Mouse (Mus musculus): ENCODE results near the gene Med23.

The Med23 gene

DNA sequence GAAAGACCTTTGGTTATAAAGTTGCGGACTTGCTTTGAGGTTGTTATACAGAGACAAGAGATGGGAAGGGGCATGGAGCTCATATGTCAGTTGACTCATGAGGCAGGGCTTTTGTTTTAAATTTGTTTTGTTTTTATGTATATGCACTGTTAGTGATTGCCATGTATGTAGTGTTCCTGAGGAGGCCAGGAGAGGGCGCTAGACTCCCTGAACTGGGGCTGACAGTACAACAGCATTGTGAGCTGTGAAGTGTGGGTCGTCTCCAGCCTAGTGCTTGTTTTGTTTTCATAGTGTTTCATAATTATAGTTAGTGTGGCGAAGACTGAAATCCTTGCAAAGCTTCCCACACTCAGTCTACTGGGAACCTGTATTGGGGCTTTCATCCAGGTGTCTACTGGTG, 3.8 kb downstream of the Med23 start:
- peak in 1 of 2 experiments; percentile 8 for DNase-seq (ENCODE audit: low spot score in 2 of 2)

DNA sequence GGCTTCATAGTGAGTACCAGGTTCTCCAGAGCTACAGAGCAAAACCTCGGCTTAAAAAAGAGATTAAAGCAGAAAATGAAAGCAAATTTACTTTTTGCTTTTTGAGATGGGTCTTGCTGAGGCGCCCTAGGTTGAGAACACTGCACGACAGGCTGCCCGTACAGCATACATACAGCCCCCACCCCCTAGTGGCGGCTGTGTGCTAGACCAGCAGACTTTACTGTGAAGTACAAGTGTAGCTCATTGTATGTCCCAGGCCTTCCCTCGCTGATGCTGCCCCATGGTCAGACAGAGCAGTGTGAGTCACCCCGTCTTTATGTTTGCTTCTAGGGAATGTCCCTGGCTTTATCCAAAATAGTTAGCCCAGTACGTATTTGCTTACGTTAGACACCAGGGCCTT, 16.2 kb downstream of the Med23 start:
- DNase-seq (ENCODE audit: low spot score in 2 of 2) = no peak

DNA sequence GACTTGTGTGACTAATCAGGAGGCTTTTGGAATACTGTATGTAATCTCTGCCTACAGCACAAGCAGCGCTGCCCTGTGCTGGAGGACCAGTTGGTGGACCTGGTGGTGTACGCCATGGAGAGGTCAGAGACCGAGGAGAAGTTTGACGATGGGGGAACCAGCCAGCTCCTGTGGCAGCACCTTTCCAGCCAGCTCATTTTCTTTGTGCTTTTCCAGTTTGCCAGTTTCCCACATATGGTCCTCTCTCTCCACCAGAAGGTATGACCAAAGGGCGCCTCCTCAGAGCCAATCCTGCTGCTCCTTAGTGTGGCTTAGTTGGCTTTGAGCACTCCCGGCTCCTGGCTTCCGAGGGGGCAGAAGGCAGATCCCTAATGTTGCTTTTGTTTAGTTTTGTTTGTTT, 18.6 kb downstream of the Med23 start:
- no peak for DNase-seq (ENCODE audit: low spot score in 2 of 2)

DNA sequence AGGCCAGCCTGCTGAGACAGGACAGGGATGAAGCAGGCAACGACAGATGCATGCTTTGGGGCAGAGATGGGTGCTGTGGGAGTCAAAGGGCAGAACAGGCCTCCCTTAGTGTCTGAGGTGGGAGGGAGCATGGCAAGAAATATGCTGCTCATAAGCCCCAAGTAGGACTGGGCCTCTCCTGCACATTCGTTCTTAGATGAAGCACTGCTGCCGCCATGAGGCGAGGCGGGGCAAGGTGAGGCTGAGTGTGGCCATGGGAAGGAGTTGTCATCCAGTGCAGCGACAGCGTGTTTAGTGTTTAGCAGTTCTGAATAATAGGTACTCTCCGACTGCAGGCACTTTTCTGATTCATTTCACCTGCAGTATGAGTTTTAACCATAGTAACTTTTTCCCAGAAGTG, 26.1 kb downstream of the Med23 start:
- peak in 1 of 2 experiments; percentile 12 for DNase-seq (ENCODE audit: low spot score in 2 of 2)

DNA sequence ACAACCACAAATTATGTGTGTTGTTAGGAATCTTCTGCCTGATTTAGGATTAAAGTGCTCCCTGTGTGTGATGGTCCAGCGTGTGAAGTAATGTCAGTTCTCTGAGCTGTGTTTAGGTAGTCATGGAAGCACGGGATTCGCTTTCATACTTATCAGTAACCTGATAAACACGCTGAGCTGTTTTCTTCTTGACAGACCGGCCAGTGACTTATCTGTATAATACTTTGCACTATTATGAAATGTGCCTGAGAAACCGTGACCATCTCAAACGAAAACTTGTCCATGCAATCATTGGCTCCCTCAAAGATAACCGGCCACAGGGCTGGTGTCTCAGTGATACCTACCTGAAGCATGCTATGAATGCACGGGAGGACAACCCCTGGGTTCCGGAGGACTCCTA, 35.8 kb downstream of the Med23 start:
- no peak for DNase-seq (ENCODE audit: low spot score in 2 of 2)

DNA sequence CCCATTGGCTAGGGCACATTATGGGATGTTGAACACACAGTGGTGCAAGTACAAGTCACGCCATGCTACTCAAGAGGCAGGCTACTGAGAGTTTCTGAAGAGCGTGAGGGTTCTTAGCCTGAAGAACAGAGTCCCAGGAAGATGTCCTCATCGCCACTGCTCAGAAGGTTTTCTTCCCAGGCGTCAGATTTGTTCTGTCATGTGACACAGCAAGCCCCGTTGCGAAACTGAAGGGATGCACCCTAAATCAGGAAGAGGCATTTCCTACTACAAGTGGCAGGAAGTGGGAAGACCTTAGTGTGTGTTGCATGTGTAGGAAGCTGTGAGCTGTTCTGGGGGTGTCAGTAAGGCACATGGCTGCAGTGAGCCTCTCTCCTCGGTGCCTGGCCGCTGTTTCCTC, 41.4 kb downstream of the Med23 start:
- DNase-seq (ENCODE audit: low spot score in 2 of 2) = no peak

DNA sequence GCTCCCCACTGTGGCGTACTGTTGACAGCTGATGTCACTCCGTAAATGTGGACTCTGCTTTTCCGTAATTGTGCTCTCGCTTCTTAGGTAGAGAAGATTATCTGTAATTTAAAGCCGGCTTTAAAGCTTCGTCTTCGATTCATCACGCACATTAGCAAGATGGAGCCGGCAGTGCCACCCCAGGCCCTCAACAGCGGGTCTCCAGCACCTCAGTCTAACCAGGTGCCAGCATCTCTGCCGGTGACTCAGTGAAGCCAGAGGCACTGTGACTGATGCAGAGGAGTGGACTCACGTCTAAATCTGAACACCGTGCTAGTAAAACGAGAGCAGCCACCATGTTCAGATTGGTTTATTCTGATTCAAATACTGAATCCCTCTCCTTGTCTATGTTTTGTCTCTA, 42.8 kb downstream of the Med23 start:
- no peak for DNase-seq (ENCODE audit: low spot score in 2 of 2)

DNA sequence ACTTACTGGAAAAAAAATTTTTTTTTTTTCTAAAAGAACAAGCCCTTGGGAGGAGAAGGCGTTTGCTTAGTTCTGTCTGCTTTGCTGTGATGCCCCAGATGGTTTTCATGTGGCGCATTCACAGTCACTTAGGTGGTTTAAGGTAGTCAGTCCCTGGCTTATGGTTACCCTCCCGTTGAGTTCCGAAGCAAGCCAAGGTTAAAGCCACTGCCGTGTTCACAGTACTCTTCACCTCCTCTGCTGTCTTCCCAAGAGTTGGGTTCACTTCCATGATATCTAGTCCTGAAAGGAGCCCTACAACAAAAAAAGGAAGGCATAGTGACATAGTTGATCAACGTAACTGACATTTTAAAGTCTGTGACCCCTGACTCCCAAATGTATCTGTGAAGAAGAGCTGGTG, 45.7 kb downstream of the Med23 start:
- no peak for DNase-seq (ENCODE audit: low spot score in 2 of 2)

DNA sequence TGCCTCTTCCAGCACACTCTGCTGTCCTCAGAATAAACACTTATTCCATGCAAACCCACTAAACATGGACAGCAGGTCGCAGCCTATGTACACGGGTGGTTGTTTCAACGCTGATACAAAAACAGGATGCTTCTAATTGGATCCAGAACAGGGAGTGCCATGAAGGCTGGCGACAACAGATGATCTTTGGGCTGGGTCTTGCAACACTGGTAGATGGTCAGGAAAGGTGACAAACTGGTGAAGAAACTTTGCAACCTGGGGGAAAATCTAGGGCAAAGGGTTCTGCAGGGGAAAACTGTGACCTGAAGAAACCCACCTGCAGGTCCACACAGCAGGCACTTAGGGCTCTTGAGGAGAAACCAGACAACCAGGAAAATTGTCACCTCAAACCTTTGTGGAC, 53.2 kb downstream of the Med23 start:
- DNase-seq (ENCODE audit: low spot score in 2 of 2) = no peak

DNA sequence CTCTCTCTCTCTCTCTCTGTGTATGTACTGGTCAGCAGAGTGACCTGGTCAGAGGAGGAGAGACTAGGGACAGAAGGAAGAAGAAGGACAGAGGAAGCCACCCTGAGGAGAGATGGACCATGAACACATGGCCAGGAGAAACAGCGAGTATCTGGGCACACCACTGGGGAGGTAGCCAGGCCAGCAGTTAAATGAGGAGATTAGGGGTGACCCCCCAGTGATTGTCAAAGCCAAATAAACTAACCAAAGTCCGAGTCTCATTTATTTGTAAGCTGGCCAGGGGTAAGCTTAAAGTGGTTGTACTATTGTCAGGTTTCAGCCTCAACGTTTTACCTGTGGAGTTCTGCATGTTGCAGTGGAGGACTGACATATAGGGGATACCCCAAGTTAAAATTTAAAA, 54.5 kb downstream of the Med23 start:
- no peak for DNase-seq (ENCODE audit: low spot score in 2 of 2)

DNA sequence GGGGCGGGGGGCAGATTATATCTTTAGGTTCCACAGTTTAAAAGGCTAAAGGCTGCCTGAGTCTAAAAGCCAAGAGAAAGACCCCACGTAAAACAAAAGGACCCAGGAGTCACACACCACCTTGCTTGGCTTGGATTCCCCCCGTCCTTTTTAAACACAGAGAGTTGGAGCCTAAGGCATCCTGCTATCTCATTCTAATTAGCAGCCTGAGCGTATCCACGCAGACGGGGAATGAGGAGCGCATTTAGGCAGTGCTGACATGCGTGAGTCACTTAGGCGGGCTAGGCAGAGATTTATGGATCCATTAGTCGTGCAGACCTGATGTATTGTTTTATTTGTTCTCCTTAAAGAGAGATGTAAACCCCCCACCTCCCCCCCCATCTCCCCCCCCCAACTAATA, 56.6 kb downstream of the Med23 start:
- no peak for DNase-seq (ENCODE audit: low spot score in 2 of 2)

DNA sequence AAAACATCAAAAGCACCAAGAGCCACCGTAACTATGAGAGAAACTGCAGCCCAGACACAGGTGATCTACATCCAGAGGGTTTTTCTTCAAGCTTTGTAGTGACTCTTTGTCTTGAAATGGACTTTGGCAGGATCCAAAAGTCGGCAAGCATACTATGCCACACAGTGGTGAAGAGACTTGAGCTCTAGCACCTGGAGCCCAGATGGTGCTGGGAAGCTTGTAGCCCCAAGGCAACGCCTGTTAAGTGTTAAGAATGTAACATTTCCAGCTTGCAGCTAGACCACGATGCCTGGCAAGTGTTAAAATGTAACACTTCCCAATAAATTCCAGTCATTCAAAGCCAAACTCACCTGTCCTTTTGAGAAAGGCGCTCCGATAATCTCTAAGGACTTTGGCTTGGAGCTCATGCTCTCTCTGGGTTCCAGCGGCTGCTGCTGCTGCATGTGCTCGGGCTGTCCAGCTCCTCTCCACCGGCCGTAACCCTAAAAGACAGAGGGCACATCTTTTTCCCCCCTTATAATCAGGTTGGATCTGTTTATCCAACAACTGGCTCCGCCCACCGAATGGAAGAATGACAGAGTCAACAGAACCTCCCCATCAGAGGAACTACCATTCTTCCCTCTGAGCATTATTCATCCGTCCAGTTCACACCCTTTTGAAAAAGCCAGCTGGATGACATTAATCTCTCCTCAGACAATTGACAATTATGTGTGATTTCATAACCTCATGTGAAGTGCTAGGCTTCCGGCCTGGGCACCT, 57.4 kb downstream of the Med23 start, which contains the start of gene Arg1:
Arg1 (minus strand) TSS at position 523 of the 759 bp plus-strand sequence.
- DNase-seq (ENCODE audit: low spot score in 2 of 2) = no peak

DNA sequence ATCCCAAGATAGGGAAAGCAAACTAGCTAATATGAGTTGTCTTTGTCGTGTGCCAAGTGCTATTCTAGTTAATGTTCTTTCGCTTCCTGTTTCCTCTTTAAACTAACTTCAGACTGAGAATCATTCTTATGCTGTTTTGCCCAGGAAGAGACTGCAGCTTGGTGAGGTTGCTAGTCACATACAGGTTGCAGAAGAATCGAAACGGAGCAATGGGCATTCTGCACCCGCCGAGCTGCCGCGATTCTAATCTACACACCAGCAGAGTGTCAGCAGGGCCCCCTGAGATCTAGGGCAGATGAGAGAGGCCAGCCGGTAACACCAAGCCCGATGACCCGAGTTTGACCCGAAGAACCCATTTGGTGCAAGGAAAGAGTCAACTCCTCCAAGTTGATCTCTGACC, 58.3 kb downstream of the Med23 start:
- DNase-seq (ENCODE audit: low spot score in 2 of 2) = no peak

DNA sequence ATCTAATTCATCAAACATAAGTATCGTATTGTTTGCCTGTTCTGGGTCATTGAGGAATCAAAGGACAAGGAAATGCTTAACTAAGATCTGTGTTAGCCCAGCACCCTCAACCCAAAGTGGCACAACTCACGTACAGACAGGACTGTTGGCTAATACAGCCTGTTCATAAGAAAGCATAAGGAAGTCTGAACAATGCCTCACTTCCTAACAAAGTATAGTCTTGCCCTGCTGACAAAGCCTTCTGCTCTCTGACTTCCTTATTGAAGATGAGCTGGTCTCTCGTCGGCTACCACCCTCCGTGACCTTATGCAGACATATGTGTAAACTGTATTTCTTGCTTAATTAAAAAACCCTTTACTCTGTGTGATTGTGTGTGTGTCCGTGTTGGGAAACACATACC, 60.4 kb downstream of the Med23 start:
- no peak for DNase-seq (ENCODE audit: low spot score in 2 of 2)

DNA sequence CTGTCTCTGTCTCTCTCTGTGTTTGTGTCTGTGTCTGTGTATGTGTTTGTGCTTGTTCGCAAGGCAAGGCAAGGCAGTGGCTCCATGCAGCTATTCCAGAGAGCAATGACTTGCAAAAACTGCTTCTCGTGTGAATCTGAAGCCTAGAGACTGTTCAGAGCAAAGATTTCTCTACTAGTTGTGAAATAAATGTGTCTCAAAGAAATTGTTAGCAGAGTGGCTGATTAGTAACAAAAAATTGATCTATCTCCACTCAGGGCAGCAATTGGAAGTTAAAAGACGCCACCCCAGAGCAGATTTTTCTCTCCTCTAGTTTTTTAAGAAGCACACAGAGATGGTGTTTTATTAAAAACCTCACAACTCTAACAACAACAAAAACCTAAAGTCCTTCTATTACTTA, 78.1 kb downstream of the Med23 start:
- no peak for DNase-seq (ENCODE audit: low spot score in 2 of 2)

DNA sequence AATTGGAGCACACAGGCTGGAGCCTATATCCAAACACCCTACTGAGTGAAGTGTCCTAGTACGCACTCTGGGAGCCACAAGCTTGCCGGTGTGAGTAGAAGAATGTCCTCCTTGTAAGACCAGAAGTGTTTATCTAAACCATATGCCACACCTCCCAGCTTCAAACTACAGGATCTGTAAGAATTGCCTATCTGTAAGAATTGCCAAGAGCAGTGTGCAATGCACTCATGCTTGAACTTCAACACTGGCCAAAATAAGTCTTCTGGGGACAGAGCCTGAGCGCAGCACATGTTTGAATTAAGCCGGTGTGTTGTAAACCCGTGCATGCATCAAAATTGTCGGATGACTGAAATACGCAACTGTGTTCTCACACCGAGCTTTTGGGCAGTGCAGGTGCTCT, 78.5 kb downstream of the Med23 start:
- no peak for DNase-seq (ENCODE audit: low spot score in 2 of 2)

DNA sequence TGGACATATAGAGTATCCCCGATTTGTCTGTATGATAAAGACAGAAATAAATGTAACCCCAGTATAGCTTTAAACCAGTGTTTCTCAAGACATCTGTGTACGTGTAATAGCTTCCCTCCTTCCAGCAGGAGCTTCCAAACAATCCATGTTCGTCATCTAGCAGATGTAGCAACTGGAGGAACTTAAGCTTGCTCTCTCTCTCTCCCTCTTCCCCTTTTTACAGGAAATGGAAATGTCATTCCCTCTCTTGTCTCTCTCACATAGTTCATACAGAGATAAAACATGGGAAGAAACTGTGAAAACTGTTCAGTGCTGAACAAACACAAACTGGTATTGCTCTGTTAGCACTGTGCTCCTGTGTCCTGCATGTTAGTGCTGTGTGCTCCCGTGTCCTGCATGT, 80.4 kb downstream of the Med23 start:
- DNase-seq (ENCODE audit: low spot score in 2 of 2) = no peak

DNA sequence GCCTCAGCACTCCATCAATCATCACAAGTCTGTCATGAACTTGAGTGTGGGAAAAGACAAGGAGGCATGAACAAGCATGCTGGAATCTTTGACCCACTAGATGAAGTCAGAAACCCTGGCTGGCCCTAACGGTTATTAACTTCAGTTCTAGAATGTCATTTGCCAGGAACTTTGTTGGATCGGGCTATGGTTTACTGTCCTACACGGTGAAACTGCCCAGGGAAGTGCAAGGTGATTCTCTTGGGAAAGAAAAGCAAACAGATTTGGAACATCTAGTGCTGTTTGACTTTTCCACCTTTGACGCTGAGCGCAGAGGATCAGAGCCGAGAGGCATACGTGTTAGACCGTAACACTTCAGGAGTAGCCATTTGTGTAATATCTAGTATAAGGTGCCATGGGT, 81.8 kb downstream of the Med23 start:
- DNase-seq (ENCODE audit: low spot score in 2 of 2) = no peak

DNA sequence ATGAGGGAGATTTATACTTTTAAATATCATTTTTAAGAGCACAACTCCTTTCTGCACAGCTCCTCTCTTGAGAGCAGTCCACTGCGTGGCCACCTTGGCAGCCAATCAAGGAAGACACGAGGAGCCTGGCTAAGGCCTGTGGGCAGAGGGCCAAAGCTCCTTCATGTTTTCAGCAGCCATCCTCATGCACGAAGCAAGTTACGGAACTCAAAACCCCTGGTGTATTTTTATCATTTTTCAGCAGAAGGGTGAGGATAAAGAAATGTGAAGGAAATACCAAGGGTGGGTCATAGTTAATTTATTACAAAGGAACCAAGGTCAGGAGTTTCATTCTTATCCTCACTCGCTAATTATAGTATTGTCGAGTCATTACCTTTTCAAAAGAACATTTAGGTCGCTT, 82.8 kb downstream of the Med23 start:
- DNase-seq (ENCODE audit: low spot score in 2 of 2) = no peak

DNA sequence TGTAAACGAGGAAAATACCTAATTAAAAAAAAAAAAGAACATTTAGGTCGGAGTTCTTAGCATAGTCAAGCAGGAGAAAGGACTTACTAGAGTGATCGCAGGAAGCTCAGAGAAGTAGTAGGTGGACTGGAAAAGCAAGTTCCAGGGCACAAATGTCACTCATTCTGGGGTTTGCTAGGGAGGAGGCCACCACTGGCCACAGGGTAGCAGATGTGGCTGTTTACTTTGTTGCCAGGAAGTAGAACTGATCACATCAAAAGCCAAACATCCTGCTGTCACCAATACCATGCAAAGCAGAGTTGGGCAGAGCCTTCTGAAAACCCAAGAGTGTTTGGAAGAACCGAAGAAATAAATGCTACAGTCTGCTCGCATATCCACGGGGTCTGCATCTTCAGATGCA, 84.1 kb downstream of the Med23 start:
- no peak for DNase-seq (ENCODE audit: low spot score in 2 of 2)

DNA sequence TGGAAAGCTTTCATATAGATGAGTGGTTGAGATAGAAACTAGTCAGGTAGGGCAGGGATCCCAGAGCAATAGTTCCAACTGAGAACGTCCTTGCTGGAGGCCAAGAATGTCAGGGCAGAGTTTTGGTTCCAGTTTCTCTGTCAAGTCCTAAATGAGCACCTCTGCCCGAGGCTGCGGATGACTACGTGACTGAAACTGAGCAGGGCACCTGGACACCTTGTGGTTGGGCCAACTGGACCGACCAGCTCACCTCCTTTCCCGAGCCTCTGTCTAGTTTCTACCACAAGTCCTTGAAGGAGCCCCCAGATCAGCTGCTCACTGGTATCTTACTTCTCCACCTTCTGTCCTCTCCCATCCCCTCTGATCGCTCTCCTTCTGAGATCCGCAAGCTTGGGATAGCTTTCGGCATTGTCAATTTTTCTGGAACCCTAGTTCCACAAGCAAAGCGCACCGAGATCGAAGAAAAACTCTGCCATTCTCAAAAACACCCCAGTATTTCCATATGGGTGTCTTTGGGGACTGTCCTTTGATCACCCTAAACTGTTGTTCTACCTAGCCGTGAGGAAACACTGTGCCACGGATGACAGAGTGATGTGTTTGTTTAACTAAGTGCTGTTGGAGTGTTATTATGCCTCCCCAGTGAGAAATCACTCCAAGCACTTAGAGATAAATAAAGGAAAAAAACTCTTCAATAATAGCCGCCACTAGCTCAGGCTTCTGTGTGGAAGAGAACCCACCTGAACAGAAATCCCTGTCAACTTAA, 88.7 kb downstream of the Med23 start:
- no peak for DNase-seq (ENCODE audit: low spot score in 2 of 2)

DNA sequence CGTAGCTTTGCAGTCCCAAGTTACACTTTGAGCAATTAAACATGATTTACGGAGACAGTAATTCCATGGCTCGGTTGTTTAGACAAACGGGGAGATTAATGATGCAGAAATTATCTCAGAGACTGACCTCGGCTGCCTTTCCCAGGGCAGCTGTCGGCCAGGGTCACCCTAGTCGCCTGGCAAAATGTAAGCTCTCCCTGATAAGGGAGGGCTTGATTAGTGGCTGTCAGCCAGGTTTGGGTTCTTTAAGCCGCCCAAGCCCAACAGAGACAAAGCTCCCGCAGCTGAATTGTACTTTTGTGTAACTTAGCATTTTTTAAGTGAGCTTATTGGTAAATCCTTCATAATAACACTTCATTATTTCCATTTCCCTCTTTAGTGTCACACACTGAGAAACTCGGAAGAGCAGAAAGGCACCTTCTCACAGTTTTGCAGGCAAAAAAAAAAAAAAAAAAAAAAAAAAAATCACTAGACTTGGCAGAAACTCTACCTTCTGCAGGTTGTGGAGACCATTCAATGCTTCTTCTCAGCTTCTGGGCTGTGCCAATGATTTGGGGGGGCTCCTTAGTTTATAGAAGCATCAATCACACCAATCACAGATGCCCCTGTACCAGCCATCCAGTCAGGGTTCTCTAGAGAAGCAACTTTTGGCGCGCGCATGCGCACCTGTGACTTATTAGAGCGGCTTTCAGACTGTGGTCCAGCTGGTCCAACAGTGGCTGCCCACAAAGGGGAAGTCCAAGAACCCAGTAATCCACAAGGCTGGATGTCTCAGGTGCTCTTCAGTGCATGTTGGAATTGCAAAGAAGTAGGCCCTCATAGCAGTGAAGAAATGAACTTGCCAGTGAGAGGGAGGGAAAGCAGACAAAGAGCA, 89.5 kb downstream of the Med23 start:
- no peak for DNase-seq (ENCODE audit: low spot score in 2 of 2)

All from natural killer cell, adult 2 months (primary cell).